Mouse (Mus musculus) midbrain, embryonic 14.5 days (tissue): ENCODE data around the gene Rtn2. TPM values are rescaled to one million over a fixed set of nuclear protein-coding genes. Genes with fewer than 3 reads are reported as not detected.

Experiments
- ATAC-seq: fragments of 200-750 bp; cut with Nextera tagmentation; 2 replicates; pipeline ENCODE4 v1.8.0; 2017; ENCODE audit warnings: moderate number of reproducible peaks, moderate library complexity; ENCODE audit not compliant: low FRiP score, low TSS enrichment
- DNase-seq: peaks from one replicate; pipeline ENCODE4 v3.0.0-alpha.2; 2015
- H3K27ac ChIP-seq: fragments of 300-500 bp; sonication (generic); replicated peaks from 2 replicates; pipeline ENCODE4 v1.5.1; 2014; ENCODE audit warnings: mild to moderate bottlenecking, low read depth, low read length, moderate library complexity
- H3K27me3 ChIP-seq: fragments of 300-500 bp; sonication (generic); 2 replicates; pipeline ENCODE4 v1.6.1; 2014; ENCODE audit warnings: low read length, control low read depth, mixed read lengths; ENCODE audit not compliant: control insufficient read depth, insufficient read depth
- H3K36me3 ChIP-seq: fragments of 300-500 bp; sonication (generic); 2 replicates; pipeline ENCODE4 v1.6.1; 2014; ENCODE audit warnings: low read length, control low read depth; ENCODE audit not compliant: control insufficient read depth, insufficient read depth
- H3K4me1 ChIP-seq: fragments of 300-500 bp; sonication (generic); 2 replicates; pipeline ENCODE4 v1.6.1; 2014; ENCODE audit warnings: mild to moderate bottlenecking, antibody characterized with exemption, low read length, control low read depth; ENCODE audit not compliant: control insufficient read depth, insufficient read depth
- H3K4me2 ChIP-seq: fragments of 300-500 bp; sonication (generic); 2 replicates; pipeline ENCODE4 v1.6.1; 2014; ENCODE audit warnings: mild to moderate bottlenecking, low read length, moderate library complexity
- H3K4me3 ChIP-seq: fragments of 300-500 bp; sonication (generic); replicated peaks from 2 replicates; pipeline ENCODE4 v1.5.1; 2014; ENCODE audit warnings: low read depth, low read length
- H3K9ac ChIP-seq: fragments of 300-500 bp; sonication (generic); replicated peaks from 2 replicates; pipeline ENCODE4 v1.6.1; 2014; ENCODE audit warnings: mild to moderate bottlenecking, low read length, moderate library complexity
- H3K9me3 ChIP-seq: fragments of 300-500 bp; sonication (generic); 2 replicates; pipeline ENCODE4 v1.6.1; 2016; ENCODE audit warnings: low read length, control low read depth, mixed read lengths; ENCODE audit not compliant: control insufficient read depth
- WGBS: fragments of 180-500 bp; shearing (Covaris S2); extraction: QIAGEN DNeasy Blood & Tissue Kit; methylation state at CpG from one replicate; pipeline ENCODE4 v1.1.7; 2014; 5-methylcytosine and 5-hydroxymethylcytosine counted together
- polyA plus RNA-seq: library from polyadenylated mRNA; unstranded; fragments of >200 nt; fragmentation: Nextera tagmentation; extraction: Ambion mirVana; gene quantifications from 2 replicates; pipeline ENCODE4 v1.2.1, GENCODE M21; 2014

The Rtn2 gene
- polyA plus RNA-seq, 1 experiment from 2014 or later = 100.0 TPM

DNA sequence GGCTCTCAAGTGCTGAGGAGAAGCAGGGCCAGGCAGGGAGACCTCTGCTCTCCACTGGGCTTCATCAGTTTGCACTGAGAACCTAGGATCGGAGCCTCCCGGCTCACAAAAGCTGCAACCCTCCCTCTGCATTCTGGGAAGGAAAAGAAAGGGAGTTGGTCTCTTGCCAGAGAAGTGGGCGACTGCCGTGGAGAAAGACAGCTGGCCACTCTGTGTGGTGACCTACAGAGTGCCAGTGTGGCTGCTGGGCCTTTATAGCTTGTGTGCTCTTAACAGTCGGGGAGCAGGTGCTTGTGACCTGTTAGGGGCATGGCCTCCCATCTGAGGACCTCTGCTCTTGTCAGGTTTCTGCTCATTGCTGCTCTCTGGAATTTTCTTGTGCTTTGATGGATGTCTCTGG lies 38.6 kb upstream of the Rtn2 start:
- Histone ChIP-seq H3K9me3 (no peaks in the 10 kb centered on the region), H3K4me3 (no peak overlapping the region), H3K27me3 (no peaks in the 10 kb centered on the region), H3K9ac (no peak overlapping the region), H3K4me2 (no peak overlapping the region), H3K36me3 (peaks cover 19% of the 10 kb centered on the region), H3K27ac (no peak overlapping the region), H3K4me1 (no peaks in the 10 kb centered on the region)
- ATAC-seq (no peak), DNase-seq (no peak)
- WGBS = 79% methylated on average over 5 of the region's 5 CpGs

- ATAC-seq (no peak), DNase-seq (no peak)
- Histone ChIP-seq H3K4me3 (no peak overlapping the region), H3K27ac (no peak overlapping the region), H3K27me3 (no peaks in the 10 kb centered on the region), H3K4me1 (no peaks in the 10 kb centered on the region), H3K36me3 (peaks cover 19% of the 10 kb centered on the region), H3K4me2 (no peak overlapping the region), H3K9ac (no peak overlapping the region), H3K9me3 (no peaks in the 10 kb centered on the region)
- 100% methylated on average over 3 of the region's 3 CpGs for WGBS
Measured at GRCm38 (mm10) chr7:19245083-19245482, 37.3 kb upstream of the Rtn2 start.

GRCm38 (mm10) chr7:19246855-19247254 lies 35.6 kb upstream of the Rtn2 start:
- H3K36me3 ChIP-seq = peaks cover 19% of the 10 kb centered on the region
- DNase-seq (no peak), ATAC-seq (no peak)
- 97% methylated on average over 1 of the region's 1 CpGs for WGBS
- no peak overlapping the region for H3K4me3 ChIP-seq
- no peak overlapping the region for H3K4me2 ChIP-seq
- no peak overlapping the region for H3K9ac ChIP-seq
- no peaks in the 10 kb centered on the region for H3K4me1 ChIP-seq
- no peaks in the 10 kb centered on the region for H3K27me3 ChIP-seq
- H3K9me3 ChIP-seq = no peaks in the 10 kb centered on the region
- no peak overlapping the region for H3K27ac ChIP-seq

DNA sequence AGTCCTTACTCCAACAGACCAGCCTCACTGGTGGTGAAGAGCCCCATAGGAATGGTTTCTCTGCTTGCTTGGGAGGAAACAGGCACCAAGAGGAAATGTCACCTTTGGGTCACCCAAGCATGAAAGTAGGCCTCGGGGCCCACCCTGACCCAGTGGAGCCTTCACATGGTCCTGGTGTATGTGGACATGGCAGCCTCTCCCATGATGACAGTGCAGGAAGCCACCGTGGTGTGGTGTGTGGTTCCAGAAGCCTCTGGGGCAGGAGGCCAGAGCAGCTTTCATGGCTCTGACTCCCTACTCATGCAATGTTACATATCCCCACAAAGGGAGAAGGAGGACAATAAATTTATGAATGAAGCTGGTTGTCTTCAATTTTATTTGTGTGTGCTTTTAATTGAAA lies 34.9 kb upstream of the Rtn2 start:
- Histone ChIP-seq H3K4me3 (no peak overlapping the region), H3K9me3 (no peaks in the 10 kb centered on the region), H3K36me3 (peaks cover 19% of the 10 kb centered on the region), H3K4me2 (no peak overlapping the region), H3K27ac (no peak overlapping the region), H3K4me1 (no peaks in the 10 kb centered on the region), H3K27me3 (no peaks in the 10 kb centered on the region), H3K9ac (no peak overlapping the region)
- ATAC-seq = no peak
- no peak for DNase-seq
- WGBS = 100% methylated on average over 2 of the region's 2 CpGs

DNA sequence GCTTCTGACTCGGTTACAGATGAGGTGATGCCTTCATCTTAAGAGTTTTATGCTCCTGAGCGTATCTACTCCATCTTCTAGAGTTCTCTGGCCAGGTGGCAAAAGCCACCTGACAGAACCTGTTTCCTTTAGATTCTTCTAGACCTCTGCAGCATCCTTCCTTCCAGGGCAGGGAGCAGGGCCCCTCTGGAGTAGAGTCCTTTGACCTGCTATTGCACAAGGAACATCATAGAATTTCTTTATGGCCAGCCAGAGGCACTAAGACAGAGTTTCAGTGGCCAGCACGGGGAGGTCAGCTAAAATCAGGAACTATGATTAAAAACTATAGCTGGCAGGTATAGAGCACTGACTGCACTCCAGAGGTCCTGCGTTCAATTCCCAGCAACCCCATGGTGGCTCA lies 30.3 kb upstream of the Rtn2 start:
- Histone ChIP-seq H3K27me3 (no peaks in the 10 kb centered on the region), H3K9ac (no peak overlapping the region), H3K9me3 (no peaks in the 10 kb centered on the region), H3K4me3 (no peak overlapping the region), H3K36me3 (peaks cover 25% of the 10 kb centered on the region), H3K27ac (no peak overlapping the region), H3K4me1 (no peaks in the 10 kb centered on the region), H3K4me2 (no peak overlapping the region)
- 80% methylated on average over 4 of the region's 4 CpGs for WGBS
- no peak for ATAC-seq
- DNase-seq = no peak

DNA sequence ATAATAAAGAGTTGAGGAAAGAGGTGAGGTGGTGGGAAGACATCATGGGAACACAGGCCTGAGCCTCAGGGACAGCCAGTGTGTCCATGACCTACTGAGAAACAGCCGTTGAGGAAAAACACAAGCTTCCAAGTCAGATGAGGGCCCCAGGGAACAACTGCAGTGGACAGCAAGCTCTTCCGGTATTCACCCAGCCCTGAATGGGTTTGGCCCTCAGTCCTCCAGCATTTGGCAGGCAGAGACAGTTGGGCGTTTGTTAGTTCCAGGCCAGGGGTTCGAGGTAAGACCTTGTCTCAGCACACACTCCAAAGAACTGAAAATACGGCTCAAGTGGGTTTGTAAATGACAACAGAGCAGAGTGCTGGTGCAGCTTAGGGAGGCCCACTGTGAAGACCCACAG lies 29.0 kb upstream of the Rtn2 start:
- DNase-seq (no peak), ATAC-seq (no peak)
- WGBS = 73% methylated on average over 5 of the region's 5 CpGs
- Histone ChIP-seq H3K27ac (no peak overlapping the region), H3K4me2 (no peak overlapping the region), H3K9ac (no peak overlapping the region), H3K4me3 (no peak overlapping the region), H3K4me1 (no peaks in the 10 kb centered on the region), H3K36me3 (peaks cover 31% of the 10 kb centered on the region), H3K27me3 (no peaks in the 10 kb centered on the region), H3K9me3 (no peaks in the 10 kb centered on the region)

DNA sequence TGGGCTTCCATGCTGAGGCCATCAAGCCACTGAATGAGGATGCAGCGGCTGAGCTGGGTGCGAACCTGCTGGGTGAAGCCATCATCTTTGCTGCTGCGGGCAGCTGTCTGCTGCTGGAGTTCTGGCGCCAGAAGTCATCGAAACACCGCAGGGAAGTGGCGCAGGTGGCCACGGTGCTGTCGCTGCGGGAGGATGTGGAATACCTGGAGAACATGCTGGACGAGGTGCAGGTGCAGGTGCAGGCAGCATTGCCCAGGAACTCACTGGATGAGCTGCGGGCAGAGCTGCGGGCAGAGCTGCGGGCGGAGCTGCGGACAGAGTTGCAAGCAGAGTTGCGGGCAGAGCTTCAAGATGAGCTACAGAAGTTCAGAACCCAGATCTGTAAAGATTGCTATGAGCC lies 27.0 kb upstream of the Rtn2 start:
- Histone ChIP-seq H3K4me3 (no peak overlapping the region), H3K27ac (no peak overlapping the region), H3K4me2 (no peak overlapping the region), H3K9me3 (no peaks in the 10 kb centered on the region), H3K36me3 (peaks cover 50% of the 10 kb centered on the region), H3K4me1 (no peaks in the 10 kb centered on the region), H3K9ac (no peak overlapping the region), H3K27me3 (no peaks in the 10 kb centered on the region)
- WGBS = 87% methylated on average over 17 of the region's 17 CpGs
- no peak for ATAC-seq
- no peak for DNase-seq

DNA sequence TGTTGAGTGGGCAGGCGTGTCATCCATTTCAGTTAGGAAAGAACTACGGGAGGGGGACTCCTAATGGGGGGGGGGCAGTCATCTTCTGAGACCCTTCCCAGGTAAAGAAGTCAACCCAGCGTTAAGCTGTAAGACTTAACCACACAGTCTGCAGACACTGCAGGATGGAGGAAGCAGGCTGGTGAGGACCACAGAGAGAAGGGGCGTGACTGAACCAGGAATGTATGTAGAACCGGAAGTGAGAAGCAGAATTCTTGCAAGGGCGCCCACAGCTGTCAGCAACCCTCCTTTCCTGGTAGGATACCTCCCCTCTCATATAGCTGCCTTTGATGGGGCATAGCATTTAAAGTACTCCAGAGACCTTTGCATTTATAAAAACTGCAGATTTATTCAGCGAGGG lies 25.9 kb upstream of the Rtn2 start:
- H3K4me3 ChIP-seq = no peak overlapping the region
- ATAC-seq (no peak), DNase-seq (no peak)
- no peaks in the 10 kb centered on the region for H3K27me3 ChIP-seq
- 91% methylated on average over 7 of the region's 7 CpGs for WGBS
- no peak overlapping the region for H3K4me2 ChIP-seq
- no peak overlapping the region for H3K27ac ChIP-seq
- peaks cover 61% of the 10 kb centered on the region for H3K36me3 ChIP-seq
- no peak overlapping the region for H3K9ac ChIP-seq
- H3K9me3 ChIP-seq = no peaks in the 10 kb centered on the region
- no peaks in the 10 kb centered on the region for H3K4me1 ChIP-seq

DNA sequence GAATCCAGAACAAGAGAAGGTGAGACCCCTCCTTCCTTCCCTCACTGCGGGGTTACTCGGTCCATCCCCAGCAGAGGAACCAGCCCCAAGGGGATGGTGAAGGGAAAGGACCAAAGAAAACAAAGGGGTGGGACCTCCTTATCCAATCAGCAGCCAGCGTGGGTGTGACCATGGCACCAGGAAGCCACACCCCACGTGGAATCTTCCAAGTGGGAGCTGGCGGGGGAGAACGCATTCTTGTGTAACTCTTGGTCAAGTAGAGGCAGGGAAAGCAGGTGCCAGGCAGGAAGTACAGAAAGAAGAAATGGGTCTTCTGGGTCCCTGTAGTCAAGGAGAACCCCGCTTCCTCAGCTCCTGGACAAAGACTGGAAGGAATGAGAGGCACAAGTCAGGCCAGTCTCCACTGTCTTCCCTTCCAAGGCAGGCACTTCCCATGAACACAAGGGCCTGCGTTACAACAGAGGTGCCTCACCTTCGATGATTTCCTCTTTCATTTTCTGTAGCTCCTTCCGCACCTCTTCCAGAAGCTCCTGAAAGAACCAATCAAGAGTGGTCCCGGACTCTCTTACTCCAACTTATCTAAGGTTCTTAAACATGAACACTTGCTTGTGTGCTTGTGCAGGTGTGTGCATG lies 24.9 kb upstream of the Rtn2 start:
- no peak overlapping the region for H3K27ac ChIP-seq
- DNase-seq (peak; percentile 75), ATAC-seq (peak; percentile 62; the same call in 1 of the 2 replicates)
- H3K27me3 ChIP-seq = no peaks in the 10 kb centered on the region
- H3K9ac ChIP-seq = no peak overlapping the region
- no peaks in the 10 kb centered on the region for H3K9me3 ChIP-seq
- H3K4me2 ChIP-seq = no peak overlapping the region
- peaks cover 71% of the 10 kb centered on the region for H3K36me3 ChIP-seq
- no peak overlapping the region for H3K4me3 ChIP-seq
- WGBS = 36% methylated on average over 11 of the region's 11 CpGs
- H3K4me1 ChIP-seq = no peaks in the 10 kb centered on the region
